Mouse (Mus musculus) heart, postnatal 0 days (tissue): ENCODE data around the gene Cnnm1.

Source experiments
- CTCF ChIP-seq: IDR thresholded peaks from 2 replicates; pipeline ENCODE4 v1.5.1; 2016; ENCODE audit warnings: antibody characterized with exemption, control low read depth, low read depth
- EP300 ChIP-seq: IDR thresholded peaks from 2 replicates; pipeline ENCODE4 v1.6.1; 2016; ENCODE audit warnings: antibody characterized with exemption, low read depth

GRCm38 (mm10) chr19:43517808-43518207 is 77.6 kb downstream of the Cnnm1 start:
- TF ChIP-seq CTCF (no peak), EP300 (no peak)
